Mouse (Mus musculus): ENCODE results near the gene Cdc26. TPM values are rescaled to one million over a fixed set of nuclear protein-coding genes. Genes with fewer than 3 reads are reported as not detected.
A peak's percentile ranks its signal among the peaks of the same experiment; 100 is the strongest.

The Cdc26 gene
- total RNA-seq (2021): 10 to 100 TPM; 48.4 to 49.3 TPM
- long read RNA-seq, experiment 1, transcript Cdc26-201 (4 exons, 819 nt): major isoform, 31 of 42 reads
- long read RNA-seq, experiment 1, transcript Cdc26-202 (3 exons, 654 nt): minor isoform, 7 of 42 reads
- long read RNA-seq, experiment 1, partial matches to known transcripts: 1 of 42 reads
- long read RNA-seq, experiment 1, other reads (novel, unspliced or antisense): 3 of 42 reads
- long read RNA-seq, experiment 2, transcript Cdc26-201 (4 exons, 819 nt): major isoform, 29 of 44 reads
- long read RNA-seq, experiment 2, transcript Cdc26-202 (3 exons, 654 nt): minor isoform, 9 of 44 reads
- long read RNA-seq, experiment 2, partial matches to known transcripts: 3 of 44 reads
- long read RNA-seq, experiment 2, other reads (novel, unspliced or antisense): 3 of 44 reads

GRCm38 (mm10) chr4:62408601-62409282 is at the start of gene Cdc26, which contains the start of gene Prpf4:
Cdc26 (minus strand) TSS chr4:62408642.
Prpf4 (plus strand) TSS chr4:62408797.
- peak; percentile 96 to 99 for DNase-seq (ENCODE audit: low spot score in 2 of 2)

- DNase-seq (ENCODE audit: low spot score in 2 of 2): peak in 1 of 2 experiments; percentile 38
Observed at GRCm38 (mm10) chr4:62454995-62455394, 46.6 kb upstream of the Cdc26 start.

GRCm38 (mm10) chr4:62440986-62441385 is 32.5 kb upstream of the Cdc26 start:
- no peak for DNase-seq (ENCODE audit: low spot score in 2 of 2)

GRCm38 (mm10) chr4:62440544-62440943 is 32.1 kb upstream of the Cdc26 start:
- DNase-seq (ENCODE audit: low spot score in 2 of 2): no peak

GRCm38 (mm10) chr4:62439793-62440192 is 31.4 kb upstream of the Cdc26 start:
- DNase-seq (ENCODE audit: low spot score in 2 of 2): no peak

GRCm38 (mm10) chr4:62437871-62438270 is 29.4 kb upstream of the Cdc26 start:
- no peak for DNase-seq (ENCODE audit: low spot score in 2 of 2)

GRCm38 (mm10) chr4:62437256-62437778 is 28.9 kb upstream of the Cdc26 start:
- DNase-seq (ENCODE audit: low spot score in 2 of 2): no peak

- no peak for DNase-seq (ENCODE audit: low spot score in 2 of 2)
Observed at GRCm38 (mm10) chr4:62435081-62435480, 26.6 kb upstream of the Cdc26 start, which contains the start of gene Rnf183. Rnf183 (minus strand) TSS chr4:62435252.

GRCm38 (mm10) chr4:62433939-62434870 is 25.8 kb upstream of the Cdc26 start:
- DNase-seq (ENCODE audit: low spot score in 2 of 2): no peak

- no peak for DNase-seq (ENCODE audit: low spot score in 2 of 2)
Observed at GRCm38 (mm10) chr4:62431522-62431921, 23.1 kb upstream of the Cdc26 start.

GRCm38 (mm10) chr4:62430678-62431077 is 22.2 kb upstream of the Cdc26 start:
- no peak for DNase-seq (ENCODE audit: low spot score in 2 of 2)

- DNase-seq (ENCODE audit: low spot score in 2 of 2): no peak
Observed at GRCm38 (mm10) chr4:62429616-62430015, 21.2 kb upstream of the Cdc26 start.

GRCm38 (mm10) chr4:62427978-62428758 is 19.7 kb upstream of the Cdc26 start:
- DNase-seq (ENCODE audit: low spot score in 2 of 2): no peak

- DNase-seq (ENCODE audit: low spot score in 2 of 2): no peak
Observed at GRCm38 (mm10) chr4:62425891-62426290, 17.4 kb upstream of the Cdc26 start.

- DNase-seq (ENCODE audit: low spot score in 2 of 2): no peak
Observed at GRCm38 (mm10) chr4:62419091-62419490, 10.6 kb upstream of the Cdc26 start.

- peak in 1 of 2 experiments; percentile 64 for DNase-seq (ENCODE audit: low spot score in 2 of 2)
Observed at GRCm38 (mm10) chr4:62418448-62418847, 10.0 kb upstream of the Cdc26 start.

GRCm38 (mm10) chr4:62411606-62412005 is 3.2 kb upstream of the Cdc26 start:
- no peak for DNase-seq (ENCODE audit: low spot score in 2 of 2)

GRCm38 (mm10) chr4:62410325-62410724 is 1.9 kb upstream of the Cdc26 start:
- DNase-seq (ENCODE audit: low spot score in 2 of 2): no peak

- DNase-seq (ENCODE audit: low spot score in 2 of 2): no peak
Observed at GRCm38 (mm10) chr4:62409615-62410014, 1.2 kb upstream of the Cdc26 start.
